9 mouse cellular contexts compared by ENCODE assay signal in the genomic region with DNA sequence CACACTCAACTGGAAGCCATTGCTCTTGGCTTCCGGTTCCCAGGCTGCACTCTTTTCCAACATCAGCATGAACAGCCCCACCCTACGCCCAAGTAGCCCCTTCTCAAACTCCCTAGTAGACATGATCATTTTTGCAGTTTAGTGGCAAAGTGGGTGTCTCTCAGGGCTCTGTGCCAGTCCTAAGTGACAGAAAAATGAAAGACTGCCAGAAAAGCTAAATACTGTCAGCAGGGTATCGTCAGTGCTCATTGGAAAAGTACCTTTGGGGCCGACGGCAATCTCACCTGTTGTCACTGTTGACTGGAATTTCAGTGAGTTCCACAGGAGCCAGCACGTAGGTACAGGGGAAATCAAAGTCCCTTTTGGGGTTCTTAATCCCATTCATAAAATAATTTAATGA.
DNase-seq lines count a peak whose midpoint lies in the region; ATAC-seq and TF ChIP-seq lines count a peak whose summit lies in the region.
"Had no signal": no experiment of that assay in that cellular context is flagged by ENCODE, and none has a peak within 500 bp of the region (broad histone marks: within the 10 kb centered on the region; RNA-seq: fewer than 3 reads in every experiment).

No protein-coding gene starts in this region.

- TF ChIP-seq POLR2A in bone marrow macrophage, adult 2 months (IDR thresholded peaks at IDR 0.05; ENCODE audit: borderline replicate concordance, low read depth, low read length), result no peak

- no peak for TF ChIP-seq CTCF in kidney, postnatal 0 days (IDR thresholded peaks at IDR 0.05; ENCODE audit: low read depth)
- no peak for TF ChIP-seq CTCF in bone marrow macrophage, adult 2 months (IDR thresholded peaks at IDR 0.05; ENCODE audit: low read depth, low read length)

- ATAC-seq in forebrain, embryonic 14.5 days, result no peak
- no peak for ATAC-seq in forebrain, embryonic 16.5 days
- no peak for ATAC-seq in kidney, postnatal 0 days (replicated peaks; ENCODE audit: low FRiP score, low read depth)
- no peak for ATAC-seq in intestine, embryonic 14.5 days (replicated peaks; ENCODE audit: low FRiP score, low TSS enrichment, low read depth)
- no peak for ATAC-seq in erythroblast, adult 5-6 weeks (replicated peaks; ENCODE audit: low FRiP score, poor library complexity, severe bottlenecking)
- ATAC-seq in erythroid progenitor cell, adult 5-6 weeks (replicated peaks; ENCODE audit: low FRiP score, poor library complexity, severe bottlenecking), result no peak

- peaks cover 14% of the 10 kb centered on the region for H3K4me1 ChIP-seq in forebrain, embryonic 14.5 days (ENCODE audit: control insufficient read depth, insufficient read depth, low read length)
- H3K4me1 ChIP-seq in forebrain, embryonic 16.5 days (replicated peaks; ENCODE audit: control insufficient read depth, insufficient read depth, low read length), result peaks cover 9% of the 10 kb centered on the region
- H3K4me1 ChIP-seq in kidney, postnatal 0 days (replicated peaks; ENCODE audit: insufficient read depth, low read length), result peaks cover 12% of the 10 kb centered on the region; the same call in 1 of the 2 replicates
- H3K4me1 ChIP-seq in bone marrow macrophage, adult 2 months (ENCODE audit: control insufficient read depth, insufficient read depth, low read length), result peaks cover 56% of the 10 kb centered on the region
- peaks cover 29% of the 10 kb centered on the region for H3K4me1 ChIP-seq in intestine, embryonic 14.5 days (replicated peaks; ENCODE audit: control insufficient read depth, insufficient read depth, low read length)

- no peak for DNase-seq in forebrain, embryonic 14.5 days (ENCODE audit: low spot score)
- no peak for DNase-seq in kidney, postnatal 0 days (ENCODE audit: low spot score)
- DNase-seq in kidney, postnatal 4 days, result no peak
- no peak for DNase-seq in intestine, embryonic 14.5 days (ENCODE audit: low spot score)
- DNase-seq: gastrocnemius, postnatal 10 days had no signal

- no peak overlapping the region for H3K4me3 ChIP-seq in forebrain, embryonic 14.5 days (ENCODE audit: low read depth, low read length)
- H3K4me3 ChIP-seq in forebrain, embryonic 16.5 days (replicated peaks; ENCODE audit: low read length), result no peak overlapping the region
- H3K4me3 ChIP-seq in kidney, postnatal 0 days (replicated peaks; ENCODE audit: low read depth, low read length), result no peak overlapping the region
- no peak overlapping the region for H3K4me3 ChIP-seq in bone marrow macrophage, adult 2 months (ENCODE audit: insufficient read depth, low read length)
- no peak overlapping the region for H3K4me3 ChIP-seq in intestine, embryonic 14.5 days (ENCODE audit: low read depth, low read length)

- no peak overlapping the region for H3K4me2 ChIP-seq in forebrain, embryonic 14.5 days (ENCODE audit: low read length)
- no peak overlapping the region for H3K4me2 ChIP-seq in forebrain, embryonic 16.5 days (ENCODE audit: low read length)
- H3K4me2 ChIP-seq in kidney, postnatal 0 days (ENCODE audit: low read length), result no peak overlapping the region
- no peak overlapping the region for H3K4me2 ChIP-seq in intestine, embryonic 14.5 days (ENCODE audit: low read length)

- H3K27ac ChIP-seq in forebrain, embryonic 14.5 days (ENCODE audit: low read depth, low read length), result peak overlapping the region; percentile 29; the same call in 1 of the 2 replicates
- no peak overlapping the region for H3K27ac ChIP-seq in forebrain, embryonic 16.5 days (ENCODE audit: low read length)
- peak overlapping the region; percentile 87 for H3K27ac ChIP-seq in kidney, postnatal 0 days
- peak overlapping the region; percentile 94 for H3K27ac ChIP-seq in bone marrow macrophage, adult 2 months (ENCODE audit: insufficient read depth, low read depth, low read length)
- H3K27ac ChIP-seq in intestine, embryonic 14.5 days (ENCODE audit: low read depth), result peak overlapping the region; percentile 84

- H3K36me3 ChIP-seq in forebrain, embryonic 14.5 days (ENCODE audit: control insufficient read depth, insufficient read depth, low read length), result no peaks in the 10 kb centered on the region
- H3K36me3 ChIP-seq in forebrain, embryonic 16.5 days (ENCODE audit: control insufficient read depth, insufficient read depth), result no peaks in the 10 kb centered on the region
- H3K36me3 ChIP-seq in kidney, postnatal 0 days (ENCODE audit: insufficient read depth, low read length), result no peaks in the 10 kb centered on the region
- no peaks in the 10 kb centered on the region for H3K36me3 ChIP-seq in intestine, embryonic 14.5 days (ENCODE audit: control insufficient read depth, insufficient read depth, low read length)

- H3K9me3 ChIP-seq in forebrain, embryonic 14.5 days (replicated peaks; ENCODE audit: control insufficient read depth, low read length), result no peaks in the 10 kb centered on the region
- H3K9me3 ChIP-seq in forebrain, embryonic 16.5 days (ENCODE audit: control insufficient read depth, low read length), result peaks cover 5% of the 10 kb centered on the region; the same call in 1 of the 2 replicates
- no peaks in the 10 kb centered on the region for H3K9me3 ChIP-seq in kidney, postnatal 0 days (replicated peaks; ENCODE audit: low read length)
- 0 out of 2 replicates have a peak, but pooled peaks cover 2% of the 10 kb centered on the region for H3K9me3 ChIP-seq in intestine, embryonic 14.5 days (ENCODE audit: control insufficient read depth, low read length)

- H3K27me3 ChIP-seq in forebrain, embryonic 14.5 days (replicated peaks; ENCODE audit: control insufficient read depth, insufficient read depth, low read length), result no peaks in the 10 kb centered on the region
- no peaks in the 10 kb centered on the region for H3K27me3 ChIP-seq in forebrain, embryonic 16.5 days (replicated peaks; ENCODE audit: control insufficient read depth, insufficient read depth, low read length)
- H3K27me3 ChIP-seq in kidney, postnatal 0 days (ENCODE audit: insufficient read depth, low read length), result no peaks in the 10 kb centered on the region
- H3K27me3 ChIP-seq in intestine, embryonic 14.5 days (replicated peaks; ENCODE audit: control insufficient read depth, insufficient read depth, low read length), result no peaks in the 10 kb centered on the region

- WGBS in forebrain, embryonic 14.5 days, result 77% methylated on average over 6 of the region's 6 CpGs
- 79% methylated on average over 6 of the region's 6 CpGs for WGBS in forebrain, embryonic 16.5 days
- WGBS in kidney, postnatal 0 days, result 92% methylated on average over 6 of the region's 6 CpGs
- WGBS in intestine, embryonic 14.5 days, result 93% methylated on average over 6 of the region's 6 CpGs

- H3K9ac ChIP-seq in forebrain, embryonic 14.5 days (ENCODE audit: low read length), result no peak overlapping the region
- no peak overlapping the region for H3K9ac ChIP-seq in forebrain, embryonic 16.5 days (replicated peaks; ENCODE audit: low read depth, low read length)
- H3K9ac ChIP-seq in kidney, postnatal 0 days (ENCODE audit: low read depth, low read length), result no peak overlapping the region
- no peak overlapping the region for H3K9ac ChIP-seq in intestine, embryonic 14.5 days (ENCODE audit: low read length)
